Mouse (Mus musculus) liver, embryonic 14.5 days (tissue): ENCODE data around the gene Cd300e. TPM values are rescaled to one million over a fixed set of nuclear protein-coding genes. Genes with fewer than 3 reads are reported as not detected.

ENCODE experiments used
- ATAC-seq: fragments of 200-750 bp; cut with Nextera tagmentation; 2 replicates; pipeline ENCODE4 v1.8.0; 2017; ENCODE audit warnings: moderate number of reproducible peaks, mild to moderate bottlenecking, moderate library complexity; ENCODE audit not compliant: insufficient read depth
- DNase-seq, 3 experiments: peaks; one replicate each; pipeline ENCODE4 v3.0.0-alpha.2; 2012 to 2013; ENCODE audit warnings: low read depth in 3 of 3, low spot score in 3 of 3
- H3K27ac ChIP-seq: fragments of 300-500 bp; sonication (generic); 2 replicates; pipeline ENCODE4 v1.5.1; 2014; ENCODE audit warnings: moderate library complexity, mild to moderate bottlenecking, control low read depth, inconsistent platforms
- H3K27me3 ChIP-seq: fragments of 300-500 bp; sonication (generic); 2 replicates; pipeline ENCODE4 v1.6.1; 2014; ENCODE audit warnings: mild to moderate bottlenecking, low read length, moderate library complexity; ENCODE audit not compliant: control insufficient read depth, insufficient read depth
- H3K36me3 ChIP-seq: fragments of 300-500 bp; sonication (generic); replicated peaks from 2 replicates; pipeline ENCODE4 v1.6.1; 2014; ENCODE audit warnings: low read depth; ENCODE audit not compliant: control insufficient read depth, insufficient read depth
- H3K4me1 ChIP-seq, 2 experiments: fragments of 200-500 bp in 1 of 2; fragments of 300-500 bp in 1 of 2; sonication (generic) in 1 of 2; replicated peaks; 2 replicates each; pipeline ENCODE4 v1.6.1; 2012 to 2014; ENCODE audit warnings: antibody characterized with exemption in 1 of 2, inconsistent platforms in 1 of 2, low read length in 1 of 2; ENCODE audit not compliant: control insufficient read depth in 2 of 2, insufficient read depth in 2 of 2
- H3K4me2 ChIP-seq: fragments of 300-500 bp; sonication (generic); 2 replicates; pipeline ENCODE4 v1.6.1; 2014; ENCODE audit warnings: low read depth, mild to moderate bottlenecking, control low read depth, moderate library complexity
- H3K4me3 ChIP-seq, 2 experiments: fragments of 200-500 bp in 1 of 2; fragments of 300-500 bp in 1 of 2; sonication (generic) in 1 of 2; 2 replicates each; pipeline ENCODE4 v1.5.1; 2012 to 2014; ENCODE audit warnings: low read depth in 2 of 2, low read length in 2 of 2, mild to moderate bottlenecking in 2 of 2, control low read depth in 1 of 2, inconsistent platforms in 1 of 2, moderate library complexity in 1 of 2; ENCODE audit not compliant: insufficient read depth in 1 of 2
- H3K9ac ChIP-seq: fragments of 300-500 bp; sonication (generic); replicated peaks from 2 replicates; pipeline ENCODE4 v1.6.1; 2014; ENCODE audit warnings: mild to moderate bottlenecking, control low read depth, moderate library complexity
- H3K9me3 ChIP-seq: fragments of 300-500 bp; sonication (generic); 2 replicates; pipeline ENCODE4 v1.6.1; 2016; ENCODE audit warnings: low read length, mixed read lengths; ENCODE audit not compliant: control insufficient read depth
- CTCF ChIP-seq: IDR thresholded peaks from 2 replicates; pipeline ENCODE4 v1.5.1; 2016; ENCODE audit warnings: antibody characterized with exemption, low read depth, control low read depth
- EP300 ChIP-seq: IDR thresholded peaks from 2 replicates; pipeline ENCODE4 v1.6.1; 2016; ENCODE audit warnings: antibody characterized with exemption, low read depth
- WGBS: fragments of 180-500 bp; shearing (Covaris S2); extraction: QIAGEN DNeasy Blood & Tissue Kit; methylation state at CpG from one replicate; pipeline ENCODE4 v1.1.7; 2014; ENCODE audit not compliant: insufficient replicate concordance; 5-methylcytosine and 5-hydroxymethylcytosine counted together
- polyA plus RNA-seq, 2 experiments: library from polyadenylated mRNA; depleted of rRNA in 1 of 2; stranded (reverse) in 1 of 2; unstranded in 1 of 2; fragments of >200 nt; fragmentation: Nextera tagmentation in 1 of 2; extraction: Ambion mirVana in 1 of 2; gene quantifications; 2 replicates each; pipeline versions ENCODE4 v1.2.1 to v1.2.3; 2012 to 2014

Cd300e gene
- polyA plus RNA-seq, 2 experiments: 0.22 to 0.56 TPM

DNA sequence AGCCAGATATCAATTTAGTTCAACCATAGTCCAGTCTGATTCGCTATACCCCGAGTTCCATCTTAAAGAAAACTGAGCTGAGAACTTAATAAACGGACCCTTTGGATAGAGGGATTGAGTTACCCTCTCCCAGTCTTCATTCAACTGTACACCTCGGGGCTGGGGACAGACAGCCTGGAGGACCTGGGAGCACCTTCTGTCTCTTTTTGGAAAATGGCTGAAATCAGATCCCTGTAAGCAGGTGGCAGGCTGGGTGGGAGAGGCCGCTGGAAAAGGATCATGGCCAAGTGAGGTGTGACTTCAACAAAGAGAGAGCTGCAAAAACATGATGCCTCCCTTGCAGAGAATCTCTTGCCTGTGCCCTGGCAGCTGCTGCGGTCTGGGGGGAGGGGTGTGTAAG lies 20.2 kb upstream of the Cd300e start:
- TF ChIP-seq EP300: no peak
- no peak for TF ChIP-seq CTCF
- Histone ChIP-seq H3K4me1 (peaks cover 0 to 4% of the 10 kb centered on the region in 2 experiments; a peak in 1 of 4 replicates), H3K4me3 (no peak overlapping the region), H3K36me3 (no peaks in the 10 kb centered on the region), H3K9ac (no peak overlapping the region), H3K4me2 (no peak overlapping the region), H3K27ac (no peak overlapping the region), H3K27me3 (no peaks in the 10 kb centered on the region), H3K9me3 (no peaks in the 10 kb centered on the region)
- WGBS: 55% methylated on average over 6 of the region's 6 CpGs
- DNase-seq (no peak), ATAC-seq (no peak)

DNA sequence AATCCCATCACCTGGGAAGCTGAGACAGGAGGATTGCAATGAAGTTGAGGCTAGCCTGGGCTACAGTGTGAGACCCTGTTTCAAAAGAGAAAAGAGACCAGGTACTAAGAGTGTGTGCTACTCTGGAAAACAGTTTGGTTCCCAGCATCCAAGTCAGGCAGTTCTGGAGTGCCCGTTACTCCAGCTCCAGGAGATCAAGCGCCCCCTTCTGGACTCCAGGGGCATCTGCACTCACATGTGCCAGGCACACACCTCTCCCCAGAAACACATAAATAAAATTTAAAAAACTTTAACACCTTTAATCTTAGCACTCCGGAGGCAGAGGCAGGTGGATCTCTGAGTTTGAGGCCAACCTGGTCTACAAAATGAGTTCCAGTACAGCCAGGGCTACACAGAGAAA lies 19.4 kb upstream of the Cd300e start:
- H3K27ac ChIP-seq: no peak overlapping the region
- TF ChIP-seq CTCF (peak; percentile 2; the same call in 1 of the 2 replicates), EP300 (no peak)
- ATAC-seq (no peak), DNase-seq (no peak)
- H3K4me2 ChIP-seq: no peak overlapping the region
- H3K4me1 ChIP-seq: peaks cover 0 to 8% of the 10 kb centered on the region in 2 experiments; a peak in 1 of 4 replicates
- H3K27me3 ChIP-seq: no peaks in the 10 kb centered on the region
- H3K36me3 ChIP-seq: no peaks in the 10 kb centered on the region
- no peak overlapping the region for H3K4me3 ChIP-seq
- no peaks in the 10 kb centered on the region for H3K9me3 ChIP-seq
- 40% methylated on average over 3 of the region's 3 CpGs for WGBS
- no peak overlapping the region for H3K9ac ChIP-seq

DNA sequence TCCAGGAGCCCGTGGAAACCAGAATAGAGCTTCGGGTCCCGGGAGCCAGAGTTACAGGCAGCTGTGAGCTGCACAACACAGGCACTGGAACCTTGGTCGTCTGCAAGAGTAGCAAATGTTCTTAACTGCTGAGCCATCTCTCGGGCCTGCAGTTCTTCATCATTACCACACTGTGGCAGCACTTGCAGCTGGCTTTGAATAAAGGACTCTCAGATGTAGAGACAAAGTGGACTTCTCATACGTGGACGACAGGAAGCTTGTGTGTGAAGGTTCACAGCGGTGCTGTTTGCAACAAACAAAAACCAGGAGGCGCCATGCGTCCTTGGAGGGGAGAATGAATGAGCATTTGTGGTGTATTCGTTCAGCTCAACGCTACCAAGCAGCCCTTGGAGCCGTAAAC lies 18.9 kb upstream of the Cd300e start:
- ATAC-seq: no peak
- Histone ChIP-seq H3K27me3 (no peaks in the 10 kb centered on the region), H3K4me1 (peaks cover 0 to 8% of the 10 kb centered on the region in 2 experiments; a peak in 1 of 4 replicates), H3K36me3 (no peaks in the 10 kb centered on the region), H3K9ac (no peak overlapping the region), H3K9me3 (no peaks in the 10 kb centered on the region), H3K27ac (no peak overlapping the region), H3K4me3 (no peak overlapping the region), H3K4me2 (no peak overlapping the region)
- 24% methylated on average over 13 of the region's 13 CpGs for WGBS
- DNase-seq: peak; percentile 18 to 29 (median 24)
- no peak for TF ChIP-seq EP300
- peak; percentile 80 for TF ChIP-seq CTCF

DNA sequence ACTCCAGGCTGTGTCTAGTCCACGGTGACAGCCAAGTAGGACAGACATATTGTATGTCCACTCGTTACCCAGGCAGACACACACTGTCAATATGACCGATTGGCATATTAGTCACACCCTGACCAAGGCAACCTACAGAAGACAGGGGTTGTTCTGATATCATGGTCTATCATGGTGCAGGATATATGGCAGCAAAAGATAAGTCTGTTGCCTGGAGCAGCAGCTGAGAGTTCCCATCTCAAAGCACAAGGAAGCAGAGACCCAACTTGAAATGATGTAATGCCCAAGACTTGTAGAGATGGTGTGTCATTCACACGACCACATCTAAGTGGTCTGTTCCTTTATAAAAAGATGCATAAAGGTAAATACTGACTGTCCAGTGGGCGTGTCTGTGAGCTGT lies 16.7 kb upstream of the Cd300e start:
- Histone ChIP-seq H3K4me1 (peaks cover 0 to 17% of the 10 kb centered on the region in 2 experiments; a peak in 2 of 4 replicates), H3K9ac (no peak overlapping the region), H3K36me3 (no peaks in the 10 kb centered on the region), H3K27me3 (no peaks in the 10 kb centered on the region), H3K4me3 (no peak overlapping the region), H3K4me2 (no peak overlapping the region), H3K9me3 (no peaks in the 10 kb centered on the region), H3K27ac (no peak overlapping the region)
- ATAC-seq: no peak
- no peak for DNase-seq
- 40% methylated on average over 5 of the region's 5 CpGs for WGBS
- TF ChIP-seq CTCF (no peak), EP300 (no peak)

DNA sequence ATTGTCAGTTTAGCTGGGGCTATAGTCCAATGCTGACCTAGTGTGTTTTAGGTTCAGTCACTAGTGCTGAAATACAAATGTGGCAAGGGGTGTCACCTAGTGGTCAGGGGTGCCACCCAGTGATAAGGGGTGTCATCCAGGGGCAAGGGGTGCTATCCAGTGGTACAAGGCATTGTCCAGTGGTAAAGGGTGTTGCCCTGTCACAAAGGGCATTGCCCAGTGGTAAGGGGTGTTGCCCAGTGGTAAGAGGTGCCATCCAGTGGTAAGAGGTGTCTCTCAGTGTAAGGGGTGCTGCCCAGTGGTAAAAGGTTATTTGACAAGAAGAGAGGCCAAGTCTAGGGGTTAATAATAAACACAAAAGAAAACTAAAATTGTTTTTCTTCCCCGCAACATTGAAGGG lies 15.5 kb upstream of the Cd300e start:
- TF ChIP-seq EP300: no peak
- TF ChIP-seq CTCF: no peak
- no peak for DNase-seq
- Histone ChIP-seq H3K4me2 (no peak overlapping the region), H3K9ac (no peak overlapping the region), H3K27ac (no peak overlapping the region), H3K4me3 (no peak overlapping the region), H3K9me3 (no peaks in the 10 kb centered on the region), H3K27me3 (no peaks in the 10 kb centered on the region), H3K4me1 (peaks cover 0 to 17% of the 10 kb centered on the region in 2 experiments; a peak in 2 of 4 replicates), H3K36me3 (no peaks in the 10 kb centered on the region)
- 74% methylated on average over 1 of the region's 1 CpGs for WGBS
- no peak for ATAC-seq
